Mouse (Mus musculus): Measurements from ENCODE around the gene Ptprd.

Ptprd gene

GRCm38 (mm10) chr4:76616614-76617013 is 1595.1 kb downstream of the Ptprd start:
- DNase-seq (ENCODE audit: low spot score), result no peak

GRCm38 (mm10) chr4:76608246-76608645 is 1603.5 kb downstream of the Ptprd start:
- no peak for DNase-seq (ENCODE audit: low spot score)

- no peak for DNase-seq (ENCODE audit: low spot score)
Observed at GRCm38 (mm10) chr4:76606808-76607207, 1605.0 kb downstream of the Ptprd start.

- DNase-seq (ENCODE audit: low spot score), result no peak
Observed at GRCm38 (mm10) chr4:76590722-76591121, 1621.0 kb downstream of the Ptprd start.

- no peak for DNase-seq (ENCODE audit: low spot score)
Observed at GRCm38 (mm10) chr4:76583025-76583424, 1628.7 kb downstream of the Ptprd start.

GRCm38 (mm10) chr4:76566006-76566405 is 1645.8 kb downstream of the Ptprd start:
- DNase-seq (ENCODE audit: low spot score), result no peak

GRCm38 (mm10) chr4:76541769-76542168 is 1670.0 kb downstream of the Ptprd start:
- DNase-seq (ENCODE audit: low spot score), result no peak

GRCm38 (mm10) chr4:76532926-76533325 is 1678.8 kb downstream of the Ptprd start:
- no peak for DNase-seq (ENCODE audit: low spot score)

- DNase-seq (ENCODE audit: low spot score), result no peak
Observed at GRCm38 (mm10) chr4:76525281-76525680, 1686.5 kb downstream of the Ptprd start.

GRCm38 (mm10) chr4:76503279-76503601 is 1708.5 kb downstream of the Ptprd start:
- no peak for DNase-seq (ENCODE audit: low spot score)

GRCm38 (mm10) chr4:76502575-76503278 is 1709.0 kb downstream of the Ptprd start:
- DNase-seq (ENCODE audit: low spot score), result no peak

GRCm38 (mm10) chr4:76485848-76486247 is 1725.9 kb downstream of the Ptprd start:
- DNase-seq (ENCODE audit: low spot score), result no peak

- DNase-seq (ENCODE audit: low spot score), result no peak
Observed at GRCm38 (mm10) chr4:76468366-76469100, 1743.2 kb downstream of the Ptprd start.

- DNase-seq (ENCODE audit: low spot score), result no peak
Observed at GRCm38 (mm10) chr4:76464682-76465081, 1747.1 kb downstream of the Ptprd start.

- DNase-seq (ENCODE audit: low spot score), result no peak
Observed at GRCm38 (mm10) chr4:76461336-76461735, 1750.4 kb downstream of the Ptprd start.

- no peak for DNase-seq (ENCODE audit: low spot score)
Observed at GRCm38 (mm10) chr4:76460556-76460955, 1751.2 kb downstream of the Ptprd start.

- no peak for DNase-seq (ENCODE audit: low spot score)
Observed at GRCm38 (mm10) chr4:76459621-76460020, 1752.1 kb downstream of the Ptprd start.

GRCm38 (mm10) chr4:76452286-76452685 is 1759.5 kb downstream of the Ptprd start:
- DNase-seq (ENCODE audit: low spot score), result no peak

- DNase-seq (ENCODE audit: low spot score), result no peak
Observed at GRCm38 (mm10) chr4:76451019-76451552, 1760.7 kb downstream of the Ptprd start.

- peak; percentile 82 for DNase-seq (ENCODE audit: low spot score)
Observed at GRCm38 (mm10) chr4:76450351-76451018, 1761.3 kb downstream of the Ptprd start.

GRCm38 (mm10) chr4:76449466-76450350 is 1762.1 kb downstream of the Ptprd start:
- peak; percentile 74 for DNase-seq (ENCODE audit: low spot score)
